Mouse (Mus musculus) stomach, embryonic 14.5 days (tissue): ENCODE results near the gene Ppp1r15b. TPM values are rescaled to one million over a fixed set of nuclear protein-coding genes. Genes with fewer than 3 reads are reported as not detected.

ENCODE experiments used
- ATAC-seq: fragments of 200-750 bp; cut with Nextera tagmentation; 2 replicates; pipeline ENCODE4 v1.8.0; 2017; ENCODE audit warnings: low read depth, moderate TSS enrichment; ENCODE audit not compliant: insufficient number of reproducible peaks, insufficient read depth, low FRiP score
- H3K27ac ChIP-seq: fragments of 300-500 bp; sonication (generic); 2 replicates; pipeline ENCODE4 v1.5.1; 2014; ENCODE audit warnings: mild to moderate bottlenecking, low read length, moderate library complexity, mixed read lengths
- H3K27me3 ChIP-seq: fragments of 300-500 bp; sonication (generic); 2 replicates; pipeline ENCODE4 v1.6.1; 2014; ENCODE audit warnings: low read length, control low read depth, mixed read lengths; ENCODE audit not compliant: control insufficient read depth, insufficient read depth
- H3K36me3 ChIP-seq: fragments of 300-500 bp; sonication (generic); 2 replicates; pipeline ENCODE4 v1.6.1; 2014; ENCODE audit warnings: mild to moderate bottlenecking, control low read depth, low read length, moderate library complexity, mixed read lengths; ENCODE audit not compliant: control insufficient read depth, insufficient read depth
- H3K4me1 ChIP-seq: fragments of 300-500 bp; sonication (generic); 2 replicates; pipeline ENCODE4 v1.6.1; 2014; ENCODE audit warnings: low read length, control low read depth, mixed read lengths; ENCODE audit not compliant: control insufficient read depth, insufficient read depth
- H3K4me2 ChIP-seq: fragments of 300-500 bp; sonication (generic); replicated peaks from 2 replicates; pipeline ENCODE4 v1.6.1; 2014; ENCODE audit warnings: low read depth, low read length, control low read depth
- H3K4me3 ChIP-seq: fragments of 300-500 bp; sonication (generic); 2 replicates; pipeline ENCODE4 v1.5.1; 2014; ENCODE audit warnings: low read depth, low read length, control low read depth
- H3K9ac ChIP-seq: fragments of 300-500 bp; sonication (generic); replicated peaks from 2 replicates; pipeline ENCODE4 v1.6.1; 2014; ENCODE audit warnings: low read depth, mild to moderate bottlenecking, control low read depth, low read length, moderate library complexity, mixed read lengths
- H3K9me3 ChIP-seq: fragments of 300-500 bp; sonication (generic); 2 replicates; pipeline ENCODE4 v1.6.1; 2016; ENCODE audit warnings: low read depth, low read length, control low read depth; ENCODE audit not compliant: control insufficient read depth
- WGBS: fragments of 180-500 bp; shearing (Covaris S2); extraction: QIAGEN DNeasy Blood & Tissue Kit; methylation state at CpG from one replicate; pipeline ENCODE4 v1.1.7; 2014; 5-methylcytosine and 5-hydroxymethylcytosine counted together
- polyA plus RNA-seq: library from polyadenylated mRNA; unstranded; fragments of >200 nt; fragmentation: Nextera tagmentation; extraction: Ambion mirVana; gene quantifications from 2 replicates; pipeline ENCODE4 v1.2.1, GENCODE M21; 2014

Gene Ppp1r15b
- 43.2 and 45.4 TPM in 2 replicates for polyA plus RNA-seq

GRCm38 (mm10) chr1:133130638-133131560, at the start of gene Ppp1r15b:
Gene Ppp1r15b, plus strand, starts transcription at chr1:133131143.
- Histone ChIP-seq H3K9ac (peak within 1 kb of the TSS; percentile 98), H3K4me2 (peak within 1 kb of the TSS; percentile 83), H3K4me1 (peaks cover 4% of the 10 kb centered on the region; the same call in 1 of the 2 replicates), H3K9me3 (no peaks in the 10 kb centered on the region), H3K36me3 (no peaks in the 10 kb centered on the region; the same call in 1 of the 2 replicates), H3K4me3 (peak within 1 kb of the TSS; percentile 94), H3K27me3 (no peaks in the 10 kb centered on the region), H3K27ac (peak within 1 kb of the TSS; percentile 96)
- WGBS = under 1% methylated on average over 72 of the region's 72 CpGs
- peak; percentile 99 for ATAC-seq

- no peak overlapping the region for H3K27ac ChIP-seq
- no peak overlapping the region for H3K9ac ChIP-seq
- H3K4me3 ChIP-seq = no peak overlapping the region
- H3K36me3 ChIP-seq = peaks cover 4% of the 10 kb centered on the region; the same call in 1 of the 2 replicates
- H3K27me3 ChIP-seq = no peaks in the 10 kb centered on the region
- no peak for ATAC-seq
- 80% methylated on average over 5 of the region's 5 CpGs for WGBS
- H3K4me2 ChIP-seq = no peak overlapping the region
- no peaks in the 10 kb centered on the region for H3K9me3 ChIP-seq
- H3K4me1 ChIP-seq = 0 out of 2 replicates have a peak, but pooled peaks cover 5% of the 10 kb centered on the region
These were observed 47.9 kb upstream of the Ppp1r15b start for GRCm38 (mm10) chr1:133083003-133083546.

DNA sequence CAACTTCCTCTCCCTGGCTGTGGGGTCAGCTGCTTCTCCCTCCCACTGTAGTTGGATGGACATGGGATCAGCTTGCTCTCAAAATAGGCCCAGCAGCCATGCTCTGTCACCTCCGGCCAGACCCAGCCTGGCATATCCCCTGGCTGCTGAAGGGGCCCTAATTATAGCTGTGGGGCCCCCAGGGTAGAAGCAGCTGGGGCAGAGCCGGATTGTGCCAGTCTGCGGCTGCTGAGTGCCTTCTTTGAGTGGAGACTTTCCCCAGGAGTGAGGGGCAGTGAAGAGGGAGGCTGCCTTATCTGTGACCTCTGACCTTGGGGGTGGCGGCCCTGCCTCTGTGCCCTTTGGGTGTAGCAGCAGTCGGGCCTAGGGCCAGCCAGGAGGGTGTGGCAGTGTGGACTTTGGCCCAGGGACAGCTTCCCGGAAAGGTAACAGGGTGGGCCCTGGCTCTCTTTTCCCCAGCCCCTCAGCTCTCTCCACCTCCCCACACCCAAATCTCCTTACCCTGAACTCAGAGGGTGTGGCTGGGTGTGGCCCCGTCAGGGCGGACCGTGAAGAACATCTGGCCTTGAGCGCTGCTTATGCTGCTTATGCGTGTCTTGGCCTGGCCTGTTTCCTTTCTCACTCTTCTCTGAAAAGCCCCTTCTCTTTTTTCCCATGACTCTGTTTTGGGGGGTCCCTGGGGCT, 46.9 kb upstream of the Ppp1r15b start:
- no peak overlapping the region for H3K27ac ChIP-seq
- H3K9me3 ChIP-seq = no peaks in the 10 kb centered on the region
- H3K27me3 ChIP-seq = no peaks in the 10 kb centered on the region
- 47% methylated on average over 11 of the region's 11 CpGs for WGBS
- no peak overlapping the region for H3K4me3 ChIP-seq
- H3K4me2 ChIP-seq = no peak overlapping the region
- no peak overlapping the region for H3K9ac ChIP-seq
- peaks cover 4% of the 10 kb centered on the region; the same call in 1 of the 2 replicates for H3K36me3 ChIP-seq
- peak; percentile 84 for ATAC-seq
- no peaks in the 10 kb centered on the region for H3K4me1 ChIP-seq

GRCm38 (mm10) chr1:133084708-133085416, 46.1 kb upstream of the Ppp1r15b start:
- Histone ChIP-seq H3K9me3 (no peaks in the 10 kb centered on the region), H3K27me3 (no peaks in the 10 kb centered on the region), H3K9ac (no peak overlapping the region), H3K4me2 (no peak overlapping the region), H3K4me3 (no peak overlapping the region), H3K27ac (no peak overlapping the region), H3K4me1 (no peaks in the 10 kb centered on the region), H3K36me3 (peaks cover 4% of the 10 kb centered on the region; the same call in 1 of the 2 replicates)
- WGBS = 73% methylated on average over 14 of the region's 14 CpGs
- no peak for ATAC-seq

- no peak overlapping the region for H3K27ac ChIP-seq
- no peaks in the 10 kb centered on the region for H3K4me1 ChIP-seq
- no peaks in the 10 kb centered on the region for H3K27me3 ChIP-seq
- H3K9ac ChIP-seq = no peak overlapping the region
- H3K9me3 ChIP-seq = no peaks in the 10 kb centered on the region
- H3K4me2 ChIP-seq = no peak overlapping the region
- WGBS = 92% methylated on average over 8 of the region's 8 CpGs
- H3K4me3 ChIP-seq = no peak overlapping the region
- peaks cover 4% of the 10 kb centered on the region; the same call in 1 of the 2 replicates for H3K36me3 ChIP-seq
- no peak for ATAC-seq
These were observed 45.6 kb upstream of the Ppp1r15b start for GRCm38 (mm10) chr1:133085417-133085742.

- 88% methylated on average over 10 of the region's 10 CpGs for WGBS
- H3K9me3 ChIP-seq = no peaks in the 10 kb centered on the region
- H3K36me3 ChIP-seq = peaks cover 4% of the 10 kb centered on the region; the same call in 1 of the 2 replicates
- H3K4me2 ChIP-seq = no peak overlapping the region
- ATAC-seq = no peak
- no peaks in the 10 kb centered on the region for H3K27me3 ChIP-seq
- no peak overlapping the region for H3K27ac ChIP-seq
- no peak overlapping the region for H3K9ac ChIP-seq
- H3K4me1 ChIP-seq = no peaks in the 10 kb centered on the region
- H3K4me3 ChIP-seq = no peak overlapping the region
These were observed 44.1 kb upstream of the Ppp1r15b start for GRCm38 (mm10) chr1:133086804-133087203.

DNA sequence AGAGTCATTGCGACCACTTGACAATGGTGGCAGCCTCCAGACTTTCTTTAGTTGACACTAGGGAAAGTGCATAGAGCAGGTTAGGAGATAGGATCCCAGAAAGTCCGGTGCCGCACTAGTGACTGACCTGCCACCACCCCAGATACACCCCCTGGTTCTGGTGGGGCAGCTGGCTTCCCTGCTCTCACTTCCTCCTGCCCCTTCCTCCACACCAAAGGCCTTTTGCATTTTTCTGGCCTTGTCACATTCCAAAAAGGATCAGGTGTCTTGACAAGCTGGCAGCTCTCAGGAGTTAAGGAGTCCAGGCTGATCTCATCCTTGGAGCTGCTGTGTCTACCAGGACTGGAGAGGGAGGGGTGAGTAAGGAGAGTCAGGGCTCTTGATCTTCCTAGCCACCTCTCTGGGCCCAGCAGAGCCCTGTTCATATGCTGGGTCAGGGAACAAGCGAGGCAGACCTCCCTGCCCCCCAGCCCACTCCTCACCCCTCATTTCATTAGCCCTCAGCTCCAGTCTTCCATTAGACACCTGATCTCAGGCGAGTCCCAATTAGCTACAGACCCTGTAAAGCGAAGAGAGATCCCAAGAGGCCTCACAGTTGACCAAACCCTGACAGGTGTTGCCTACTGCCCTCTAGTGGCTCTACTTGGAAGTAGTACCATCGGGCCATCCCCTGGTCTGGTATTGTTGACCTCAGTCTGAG, 43.6 kb upstream of the Ppp1r15b start:
- H3K4me3 ChIP-seq = no peak overlapping the region
- H3K27me3 ChIP-seq = no peaks in the 10 kb centered on the region
- H3K27ac ChIP-seq = no peak overlapping the region
- peaks cover 1% of the 10 kb centered on the region; the same call in 1 of the 2 replicates for H3K36me3 ChIP-seq
- H3K4me2 ChIP-seq = no peak overlapping the region
- no peak overlapping the region for H3K9ac ChIP-seq
- ATAC-seq = no peak
- no peaks in the 10 kb centered on the region for H3K9me3 ChIP-seq
- WGBS = 50% methylated on average over 7 of the region's 7 CpGs
- H3K4me1 ChIP-seq = no peaks in the 10 kb centered on the region
